In the genomic region with DNA sequence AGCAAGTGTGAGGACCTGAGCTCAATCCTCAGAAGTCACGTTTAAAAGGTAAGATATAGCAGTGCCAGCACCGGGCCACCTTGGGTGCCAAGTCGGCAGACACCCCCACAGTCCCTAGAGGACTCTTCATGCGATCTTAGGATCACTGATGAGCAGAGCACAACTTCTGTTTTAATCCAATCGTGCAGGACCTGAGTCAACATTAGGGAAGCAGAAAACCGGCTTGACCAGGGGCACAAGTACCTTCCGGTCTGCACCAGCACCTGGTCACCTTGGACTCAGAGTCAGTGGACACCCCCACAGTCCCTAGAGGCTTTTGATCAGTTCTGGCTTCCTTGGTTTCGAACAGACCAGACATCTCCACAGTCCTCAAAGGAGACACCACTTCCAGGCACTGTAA, we compare ENCODE assay signal across 22 mouse cellular contexts. TPM values are rescaled to one million over a fixed set of nuclear protein-coding genes. Genes with fewer than 3 reads are reported as not detected.
DNase-seq lines count a peak whose midpoint lies in the region; ATAC-seq lines count a peak whose summit lies in the region.
"Had no signal": no experiment of that assay in that cellular context is flagged by ENCODE, and none has a peak within 500 bp of the region (broad histone marks: within the 10 kb centered on the region; RNA-seq: fewer than 3 reads in every experiment).

No protein-coding gene starts in this region.

- peaks cover 8% of the 10 kb centered on the region; the same call in 1 of the 2 replicates for H3K4me1 ChIP-seq in intestine, embryonic 14.5 days (replicated peaks; ENCODE audit: control insufficient read depth, insufficient read depth, low read length)
- H3K4me1 ChIP-seq in intestine, embryonic 16.5 days (ENCODE audit: control insufficient read depth, insufficient read depth, low read length): no peaks in the 10 kb centered on the region
- peaks cover 4% of the 10 kb centered on the region for H3K4me1 ChIP-seq in liver, embryonic 11.5 days (replicated peaks; ENCODE audit: control insufficient read depth, insufficient read depth, low read length)

- H3K9me3 ChIP-seq in intestine, embryonic 14.5 days (ENCODE audit: control insufficient read depth, low read length): no peaks in the 10 kb centered on the region
- no peaks in the 10 kb centered on the region for H3K9me3 ChIP-seq in intestine, embryonic 16.5 days (ENCODE audit: control insufficient read depth, low read length)
- no peaks in the 10 kb centered on the region for H3K9me3 ChIP-seq in liver, embryonic 11.5 days (ENCODE audit: control insufficient read depth, low read length)
- H3K9me3 ChIP-seq: embryonic facial prominence, embryonic 13.5 days; embryonic facial prominence, embryonic 15.5 days; forebrain, embryonic 10.5 days; forebrain, embryonic 12.5 days had no signal

- no peaks in the 10 kb centered on the region for H3K36me3 ChIP-seq in intestine, embryonic 14.5 days (ENCODE audit: control insufficient read depth, insufficient read depth, low read length)
- no peaks in the 10 kb centered on the region for H3K36me3 ChIP-seq in intestine, embryonic 16.5 days (ENCODE audit: control insufficient read depth, insufficient read depth, low read length)
- no peaks in the 10 kb centered on the region for H3K36me3 ChIP-seq in liver, embryonic 11.5 days (ENCODE audit: control insufficient read depth, insufficient read depth, low read length)
- H3K36me3 ChIP-seq: embryonic facial prominence, embryonic 13.5 days; embryonic facial prominence, embryonic 15.5 days; forebrain, embryonic 10.5 days; forebrain, embryonic 12.5 days had no signal

- H3K27ac ChIP-seq in intestine, embryonic 14.5 days (ENCODE audit: low read depth): no peak overlapping the region
- H3K27ac ChIP-seq in intestine, embryonic 16.5 days (ENCODE audit: low read length): no peak overlapping the region
- no peak overlapping the region for H3K27ac ChIP-seq in liver, embryonic 11.5 days (ENCODE audit: low read depth, low read length)
- H3K27ac ChIP-seq: embryonic facial prominence, embryonic 13.5 days; embryonic facial prominence, embryonic 15.5 days; forebrain, embryonic 10.5 days; forebrain, embryonic 12.5 days had no signal

- peak; percentile 24 for DNase-seq in intestine, embryonic 14.5 days (ENCODE audit: low spot score)
- DNase-seq in liver, embryonic 11.5 days (ENCODE audit: low spot score): peak; percentile 15
- DNase-seq in liver: no peak
- DNase-seq in lung, postnatal 36 days: peak; percentile 37
- DNase-seq in lung, postnatal 25 days (ENCODE audit: low spot score): no peak
- DNase-seq: adrenal gland, adult 2 months; adrenal gland, postnatal 10 days; adrenal gland, postnatal 25 days; cerebellum, adult 11 months; cerebellum, adult 18-20 months; cerebellum, adult 8-10 months; cerebellum, adult 9-11 months; cerebellum, postnatal 14 days; cerebellum, postnatal 36 days; embryo, embryonic 11 days had no signal

- no peak overlapping the region for H3K9ac ChIP-seq in intestine, embryonic 14.5 days (ENCODE audit: low read length)
- H3K9ac ChIP-seq in intestine, embryonic 16.5 days (ENCODE audit: low read depth, low read length): no peak overlapping the region
- H3K9ac ChIP-seq in liver, embryonic 11.5 days (ENCODE audit: low read depth, low read length): no peak overlapping the region
- H3K9ac ChIP-seq: embryonic facial prominence, embryonic 13.5 days; embryonic facial prominence, embryonic 15.5 days; forebrain, embryonic 12.5 days had no signal

- ATAC-seq in intestine, embryonic 14.5 days (replicated peaks; ENCODE audit: low FRiP score, low TSS enrichment, low read depth): no peak
- no peak for ATAC-seq in intestine, embryonic 16.5 days
- ATAC-seq in liver, embryonic 11.5 days (replicated peaks; ENCODE audit: low FRiP score): no peak
- ATAC-seq: forebrain, embryonic 14.5 days had no signal

- no peak overlapping the region for H3K4me3 ChIP-seq in intestine, embryonic 14.5 days (ENCODE audit: low read depth, low read length)
- H3K4me3 ChIP-seq in intestine, embryonic 16.5 days (ENCODE audit: low read length): no peak overlapping the region
- no peak overlapping the region for H3K4me3 ChIP-seq in liver, embryonic 11.5 days (ENCODE audit: low read depth, low read length)
- H3K4me3 ChIP-seq: embryonic facial prominence, embryonic 13.5 days; embryonic facial prominence, embryonic 15.5 days; erythroblast, embryonic 14.5 days; forebrain, embryonic 10.5 days; forebrain, embryonic 12.5 days had no signal

- H3K27me3 ChIP-seq in intestine, embryonic 14.5 days (replicated peaks; ENCODE audit: control insufficient read depth, insufficient read depth, low read length): no peaks in the 10 kb centered on the region
- H3K27me3 ChIP-seq in intestine, embryonic 16.5 days (replicated peaks; ENCODE audit: control insufficient read depth, insufficient read depth, low read length): no peaks in the 10 kb centered on the region
- H3K27me3 ChIP-seq in liver, embryonic 11.5 days (replicated peaks; ENCODE audit: control insufficient read depth, insufficient read depth, low read length): no peaks in the 10 kb centered on the region
- H3K27me3 ChIP-seq: embryonic facial prominence, embryonic 13.5 days had no signal

- 84% methylated on average over 8 of the region's 8 CpGs for WGBS in intestine, embryonic 14.5 days
- 79% methylated on average over 8 of the region's 8 CpGs for WGBS in intestine, embryonic 16.5 days
- WGBS in liver, embryonic 11.5 days: 87% methylated on average over 8 of the region's 8 CpGs

- no peak overlapping the region for H3K4me2 ChIP-seq in intestine, embryonic 14.5 days (ENCODE audit: low read length)
- H3K4me2 ChIP-seq in intestine, embryonic 16.5 days (ENCODE audit: low read depth, low read length): no peak overlapping the region
- no peak overlapping the region for H3K4me2 ChIP-seq in liver, embryonic 11.5 days
- H3K4me2 ChIP-seq: embryonic facial prominence, embryonic 13.5 days; embryonic facial prominence, embryonic 15.5 days; forebrain, embryonic 12.5 days had no signal

RNA-seq across cellular contexts. Expression of a gene that starts 58.8 kb away (rescaled TPM):
- 56.0 and 61.7 TPM in 2 replicates for polyA plus RNA-seq in intestine, embryonic 14.5 days (2014; fragmentation: Nextera tagmentation; extraction: Ambion mirVana)
- 68.6 and 74.6 TPM in 2 replicates for polyA plus RNA-seq in intestine, embryonic 16.5 days (2015; fragmentation: Nextera tagmentation; extraction: Ambion mirVana)
- polyA plus RNA-seq in liver, embryonic 11.5 days (2014; fragmentation: Nextera tagmentation; extraction: Ambion mirVana): 16.4 and 20.7 TPM in 2 replicates

Comparison
In these comparisons a context has a peak if more than half of its experiments do, and no peak if none do; other contexts are left out.
1. DNase-seq: peak in intestine, embryonic 14.5 days (single experiment), liver, embryonic 11.5 days (single experiment) and lung, postnatal 36 days (single experiment); none in liver (single experiment) and lung, postnatal 25 days (single experiment).